Mouse (Mus musculus): ENCODE measurements around the gene Golph3.

DNA sequence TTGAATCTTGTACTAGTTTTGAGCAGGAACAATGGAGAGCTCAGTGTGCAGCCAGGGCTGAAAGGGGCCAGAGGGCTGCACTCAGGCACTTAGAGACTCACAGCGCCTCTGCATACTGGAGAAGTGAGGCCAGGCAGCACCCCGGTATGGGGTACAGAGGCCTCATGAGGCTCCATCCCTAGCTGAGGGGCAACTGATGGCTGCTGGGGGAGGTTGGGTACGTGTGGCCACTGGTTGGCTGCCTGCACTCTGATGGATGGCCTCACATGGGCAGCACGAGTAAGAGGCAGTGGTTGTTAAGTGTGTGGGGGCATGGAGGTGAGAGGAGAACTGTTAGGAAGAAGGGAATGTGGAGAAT, 20.1 kb downstream of the Golph3 start:
- TF ChIP-seq CTCF (IDR thresholded peaks at IDR 0.05; ENCODE audit: control insufficient read depth, insufficient read depth, insufficient read length) = no peak
- no peak for TF ChIP-seq MYOD1 (IDR thresholded peaks at IDR 0.05; ENCODE audit: control insufficient read depth, insufficient read length, low read depth)
- TF ChIP-seq MAX (IDR thresholded peaks at IDR 0.05) = no peak
- TF ChIP-seq CEBPB (IDR thresholded peaks at IDR 0.05; ENCODE audit: low read depth) = no peak
- no peak for TF ChIP-seq USF1 (IDR thresholded peaks at IDR 0.05; ENCODE audit: low read depth)
- TF ChIP-seq MYOG (IDR thresholded peaks at IDR 0.05; ENCODE audit: control insufficient read depth, extremely low read depth, insufficient read length) = no peak
